Mouse (Mus musculus): ENCODE data around the gene Pmvk. TPM values are rescaled to one million over a fixed set of nuclear protein-coding genes. Genes with fewer than 3 reads are reported as not detected.

Pmvk gene
- polyA plus RNA-seq, 1 experiment from 2014 or later = 60.1 TPM

GRCm38 (mm10) chr3:89417840-89418169 lies 36.5 kb upstream of the Pmvk start:
- DNase-seq (ENCODE audit: low spot score) (peak; percentile 98), ATAC-seq (replicated peaks; ENCODE audit: low FRiP score, low TSS enrichment, low read depth) (peak; percentile 47)
- Histone ChIP-seq H3K27ac (ENCODE audit: low read depth) (peak overlapping the region; percentile 98), H3K4me2 (ENCODE audit: low read length) (peak overlapping the region; percentile 94), H3K9me3 (ENCODE audit: control insufficient read depth, low read length) (no peaks in the 10 kb centered on the region), H3K4me3 (ENCODE audit: low read depth, low read length) (peak overlapping the region; percentile 84), H3K27me3 (replicated peaks; ENCODE audit: control insufficient read depth, insufficient read depth, low read length) (no peaks in the 10 kb centered on the region), H3K9ac (ENCODE audit: low read length) (peak overlapping the region; percentile 60), H3K36me3 (ENCODE audit: control insufficient read depth, insufficient read depth, low read length) (peaks cover 32% of the 10 kb centered on the region), H3K4me1 (replicated peaks; ENCODE audit: control insufficient read depth, insufficient read depth, low read length) (peaks cover 24% of the 10 kb centered on the region)
- under 1% methylated on average over 20 of the region's 20 CpGs for WGBS

GRCm38 (mm10) chr3:89418170-89418860 lies 36.0 kb upstream of the Pmvk start, which contains the start of the genes Cks1b and Shc1:
Gene Cks1b, minus strand, starts transcription at chr3:89418383.
Gene Shc1, plus strand, starts transcription at chr3:89418443.
- Histone ChIP-seq H3K4me2 (ENCODE audit: low read length) (peak within 1 kb of the TSS; percentile 98), H3K4me3 (ENCODE audit: low read depth, low read length) (peak within 1 kb of the TSS; percentile 84), H3K27me3 (replicated peaks; ENCODE audit: control insufficient read depth, insufficient read depth, low read length) (no peaks in the 10 kb centered on the region), H3K36me3 (ENCODE audit: control insufficient read depth, insufficient read depth, low read length) (peaks cover 29% of the 10 kb centered on the region), H3K9ac (ENCODE audit: low read length) (peak within 1 kb of the TSS; percentile 65), H3K27ac (ENCODE audit: low read depth) (peak within 1 kb of the TSS; percentile 98), H3K9me3 (ENCODE audit: control insufficient read depth, low read length) (no peaks in the 10 kb centered on the region), H3K4me1 (replicated peaks; ENCODE audit: control insufficient read depth, insufficient read depth, low read length) (peaks cover 29% of the 10 kb centered on the region)
- ATAC-seq (replicated peaks; ENCODE audit: low FRiP score, low TSS enrichment, low read depth) (peak; percentile 93), DNase-seq (ENCODE audit: low spot score) (peak; percentile 95)
- WGBS = under 1% methylated on average over 39 of the region's 39 CpGs

GRCm38 (mm10) chr3:89418861-89419250 lies 35.5 kb upstream of the Pmvk start:
- H3K36me3 ChIP-seq (ENCODE audit: control insufficient read depth, insufficient read depth, low read length) = peaks cover 28% of the 10 kb centered on the region
- peak overlapping the region; percentile 98 for H3K4me2 ChIP-seq (ENCODE audit: low read length)
- no peaks in the 10 kb centered on the region for H3K9me3 ChIP-seq (ENCODE audit: control insufficient read depth, low read length)
- H3K4me1 ChIP-seq (replicated peaks; ENCODE audit: control insufficient read depth, insufficient read depth, low read length) = peaks cover 34% of the 10 kb centered on the region
- WGBS = 0% methylated on average over 16 of the region's 16 CpGs
- no peaks in the 10 kb centered on the region for H3K27me3 ChIP-seq (replicated peaks; ENCODE audit: control insufficient read depth, insufficient read depth, low read length)
- H3K27ac ChIP-seq (ENCODE audit: low read depth) = peak overlapping the region; percentile 98
- DNase-seq (ENCODE audit: low spot score) = no peak
- H3K4me3 ChIP-seq (ENCODE audit: low read depth, low read length) = peak overlapping the region; percentile 84
- ATAC-seq (replicated peaks; ENCODE audit: low FRiP score, low TSS enrichment, low read depth) = peak; percentile 40; the same call in 1 of the 2 replicates
- H3K9ac ChIP-seq (ENCODE audit: low read length) = peak overlapping the region; percentile 65

GRCm38 (mm10) chr3:89419571-89419970 lies 34.8 kb upstream of the Pmvk start:
- Histone ChIP-seq H3K36me3 (ENCODE audit: control insufficient read depth, insufficient read depth, low read length) (peaks cover 27% of the 10 kb centered on the region), H3K9me3 (ENCODE audit: control insufficient read depth, low read length) (no peaks in the 10 kb centered on the region), H3K9ac (ENCODE audit: low read length) (peak overlapping the region; percentile 65), H3K4me1 (replicated peaks; ENCODE audit: control insufficient read depth, insufficient read depth, low read length) (peaks cover 41% of the 10 kb centered on the region), H3K4me3 (ENCODE audit: low read depth, low read length) (peak overlapping the region; percentile 84), H3K27me3 (replicated peaks; ENCODE audit: control insufficient read depth, insufficient read depth, low read length) (no peaks in the 10 kb centered on the region), H3K4me2 (ENCODE audit: low read length) (peak overlapping the region; percentile 98), H3K27ac (ENCODE audit: low read depth) (peak overlapping the region; percentile 98)
- no peak for ATAC-seq (replicated peaks; ENCODE audit: low FRiP score, low TSS enrichment, low read depth)
- WGBS = 2% methylated on average over 9 of the region's 9 CpGs
- no peak for DNase-seq (ENCODE audit: low spot score)

- Histone ChIP-seq H3K9me3 (ENCODE audit: control insufficient read depth, low read length) (no peaks in the 10 kb centered on the region), H3K27ac (ENCODE audit: low read depth) (peak overlapping the region; percentile 98), H3K4me3 (ENCODE audit: low read depth, low read length) (peak overlapping the region; percentile 84), H3K4me2 (ENCODE audit: low read length) (peak overlapping the region; percentile 98), H3K36me3 (ENCODE audit: control insufficient read depth, insufficient read depth, low read length) (peaks cover 27% of the 10 kb centered on the region), H3K9ac (ENCODE audit: low read length) (peak overlapping the region; percentile 65), H3K27me3 (replicated peaks; ENCODE audit: control insufficient read depth, insufficient read depth, low read length) (no peaks in the 10 kb centered on the region), H3K4me1 (replicated peaks; ENCODE audit: control insufficient read depth, insufficient read depth, low read length) (peaks cover 44% of the 10 kb centered on the region)
- WGBS = 23% methylated on average over 3 of the region's 3 CpGs
- no peak for ATAC-seq (replicated peaks; ENCODE audit: low FRiP score, low TSS enrichment, low read depth)
- DNase-seq (ENCODE audit: low spot score) = no peak
Observed at GRCm38 (mm10) chr3:89419981-89420380, 34.4 kb upstream of the Pmvk start.

GRCm38 (mm10) chr3:89420421-89420820 lies 33.9 kb upstream of the Pmvk start:
- Histone ChIP-seq H3K27ac (ENCODE audit: low read depth) (peak overlapping the region; percentile 98), H3K9ac (ENCODE audit: low read length) (no peak overlapping the region), H3K9me3 (ENCODE audit: control insufficient read depth, low read length) (no peaks in the 10 kb centered on the region), H3K36me3 (ENCODE audit: control insufficient read depth, insufficient read depth, low read length) (peaks cover 24% of the 10 kb centered on the region), H3K4me2 (ENCODE audit: low read length) (peak overlapping the region; percentile 98), H3K4me3 (ENCODE audit: low read depth, low read length) (no peak overlapping the region), H3K27me3 (replicated peaks; ENCODE audit: control insufficient read depth, insufficient read depth, low read length) (no peaks in the 10 kb centered on the region), H3K4me1 (replicated peaks; ENCODE audit: control insufficient read depth, insufficient read depth, low read length) (peaks cover 44% of the 10 kb centered on the region)
- no peak for DNase-seq (ENCODE audit: low spot score)
- WGBS = 49% methylated on average over 2 of the region's 2 CpGs
- no peak for ATAC-seq (replicated peaks; ENCODE audit: low FRiP score, low TSS enrichment, low read depth)

- WGBS = under 1% methylated on average over 11 of the region's 11 CpGs
- H3K4me1 ChIP-seq (replicated peaks; ENCODE audit: control insufficient read depth, insufficient read depth, low read length) = peaks cover 44% of the 10 kb centered on the region
Observed at GRCm38 (mm10) chr3:89421002-89421774, 33.2 kb upstream of the Pmvk start.

GRCm38 (mm10) chr3:89421810-89422473 lies 32.4 kb upstream of the Pmvk start:
- Histone ChIP-seq H3K9me3 (ENCODE audit: control insufficient read depth, low read length) (no peaks in the 10 kb centered on the region), H3K4me3 (ENCODE audit: low read depth, low read length) (peak overlapping the region; percentile 53), H3K9ac (ENCODE audit: low read length) (peak overlapping the region; percentile 61), H3K36me3 (ENCODE audit: control insufficient read depth, insufficient read depth, low read length) (peaks cover 28% of the 10 kb centered on the region), H3K4me1 (replicated peaks; ENCODE audit: control insufficient read depth, insufficient read depth, low read length) (peaks cover 41% of the 10 kb centered on the region), H3K27me3 (replicated peaks; ENCODE audit: control insufficient read depth, insufficient read depth, low read length) (no peaks in the 10 kb centered on the region), H3K27ac (ENCODE audit: low read depth) (peak overlapping the region; percentile 98), H3K4me2 (ENCODE audit: low read length) (peak overlapping the region; percentile 98)
- 9% methylated on average over 22 of the region's 22 CpGs for WGBS
- ATAC-seq (replicated peaks; ENCODE audit: low FRiP score, low TSS enrichment, low read depth) (no peak), DNase-seq (ENCODE audit: low spot score) (peak; percentile 61)

More at GRCm38 (mm10) chr3:89421002-89421774, 33.2 kb upstream of the Pmvk start:
- Histone ChIP-seq H3K27ac (ENCODE audit: low read depth) (peak overlapping the region; percentile 98), H3K36me3 (ENCODE audit: control insufficient read depth, insufficient read depth, low read length) (peaks cover 22% of the 10 kb centered on the region), H3K4me2 (ENCODE audit: low read length) (peak overlapping the region; percentile 98), H3K9me3 (ENCODE audit: control insufficient read depth, low read length) (no peaks in the 10 kb centered on the region), H3K9ac (ENCODE audit: low read length) (peak overlapping the region; percentile 61), H3K27me3 (replicated peaks; ENCODE audit: control insufficient read depth, insufficient read depth, low read length) (no peaks in the 10 kb centered on the region), H3K4me3 (ENCODE audit: low read depth, low read length) (peak overlapping the region; percentile 53)
- DNase-seq (ENCODE audit: low spot score) = peak; percentile 76
- peak; percentile 62 for ATAC-seq (replicated peaks; ENCODE audit: low FRiP score, low TSS enrichment, low read depth)

All from intestine, embryonic 14.5 days (tissue).